ENCODE assay signal across 8 mouse cellular contexts in genomic region chr8:121905420-121905819, GRCm38 (mm10). TPM values are rescaled to one million over a fixed set of nuclear protein-coding genes. Genes with fewer than 3 reads are reported as not detected.
A peak's percentile ranks its signal among the peaks of the same experiment; 100 is the strongest.
DNase-seq lines count a peak whose midpoint lies in the region; ATAC-seq and TF ChIP-seq lines count a peak whose summit lies in the region.

No protein-coding gene starts in this region.

- ATAC-seq in heart, embryonic 12.5 days (ENCODE audit: insufficient number of reproducible peaks, low FRiP score): no peak

- no peak for TF ChIP-seq POLR2A in heart, adult 2 months (IDR thresholded peaks at IDR 0.05; ENCODE audit: insufficient read depth, low read depth, low read length)

- no peak for DNase-seq in heart, adult 2 months
- no peak for DNase-seq in ES-E14 (ENCODE audit: low read depth, low spot score)
- DNase-seq in hindbrain, embryonic 10.5 days (ENCODE audit: low spot score): no peak
- no peak for DNase-seq in midbrain, embryonic 10.5 days (ENCODE audit: low spot score)
- no peak for DNase-seq in right cerebral cortex, postnatal 25 days
- no peak for DNase-seq in retina, postnatal 1 day
- no peak for DNase-seq in adrenal gland, postnatal 25 days

- peaks cover 64% of the 10 kb centered on the region for H3K4me1 ChIP-seq in heart, embryonic 12.5 days (replicated peaks)
- H3K4me1 ChIP-seq in heart, adult 2 months (ENCODE audit: control insufficient read depth, insufficient read depth, low read length): peaks cover 4% of the 10 kb centered on the region
- H3K4me1 ChIP-seq in ES-E14 (ENCODE audit: control insufficient read depth in 2 of 2, insufficient read depth in 2 of 2, low read length in 2 of 2, poor library complexity in 1 of 2): peaks cover 12 to 36% of the 10 kb centered on the region in 2 experiments; a peak in 3 of 4 replicates
- peaks cover 77% of the 10 kb centered on the region for H3K4me1 ChIP-seq in hindbrain, embryonic 10.5 days (replicated peaks)
- peaks cover 85% of the 10 kb centered on the region for H3K4me1 ChIP-seq in midbrain, embryonic 10.5 days

- no peak overlapping the region for H3K27ac ChIP-seq in heart, embryonic 12.5 days (ENCODE audit: poor library complexity, severe bottlenecking)
- no peak overlapping the region for H3K27ac ChIP-seq in heart, adult 2 months
- H3K27ac ChIP-seq in ES-E14 (ENCODE audit: insufficient read depth, low read depth, low read length, poor library complexity, severe bottlenecking): no peak overlapping the region
- H3K27ac ChIP-seq in hindbrain, embryonic 10.5 days: no peak overlapping the region
- H3K27ac ChIP-seq in midbrain, embryonic 10.5 days (replicated peaks): peak overlapping the region; percentile 10; the same call in 1 of the 2 replicates

- 0 out of 2 replicates have a peak, but pooled peaks cover 3% of the 10 kb centered on the region for H3K27me3 ChIP-seq in heart, embryonic 12.5 days (replicated peaks)
- H3K27me3 ChIP-seq in heart, adult 2 months (ENCODE audit: control insufficient read depth, insufficient read depth, low read length): no peaks in the 10 kb centered on the region
- peaks cover 21% of the 10 kb centered on the region for H3K27me3 ChIP-seq in hindbrain, embryonic 10.5 days (ENCODE audit: insufficient read depth, poor library complexity, severe bottlenecking)
- H3K27me3 ChIP-seq in midbrain, embryonic 10.5 days (ENCODE audit: low read depth, poor library complexity, severe bottlenecking): peaks cover 18% of the 10 kb centered on the region

- no peak for TF ChIP-seq CTCF in heart, adult 2 months (IDR thresholded peaks at IDR 0.05)

- no peaks in the 10 kb centered on the region for H3K9me3 ChIP-seq in heart, embryonic 12.5 days (replicated peaks)
- no peaks in the 10 kb centered on the region for H3K9me3 ChIP-seq in ES-E14 (ENCODE audit: control insufficient read depth, insufficient read depth, low read depth, low read length)
- H3K9me3 ChIP-seq in hindbrain, embryonic 10.5 days: no peaks in the 10 kb centered on the region
- no peaks in the 10 kb centered on the region for H3K9me3 ChIP-seq in midbrain, embryonic 10.5 days (replicated peaks)

- 49% methylated on average over 1 of the region's 1 CpGs for WGBS in heart, embryonic 12.5 days
- 57% methylated on average over 1 of the region's 1 CpGs for WGBS in heart, adult 2 months
- 88% methylated on average over 1 of the region's 1 CpGs for WGBS in hindbrain, embryonic 10.5 days
- 69% methylated on average over 1 of the region's 1 CpGs for WGBS in midbrain, embryonic 10.5 days

- no peak for TF ChIP-seq EP300 in heart, adult 2 months (IDR thresholded peaks at IDR 0.05; ENCODE audit: insufficient read depth, low read depth, low read length)

- no peak overlapping the region for H3K9ac ChIP-seq in heart, embryonic 12.5 days
- no peak overlapping the region for H3K9ac ChIP-seq in heart, adult 2 months (ENCODE audit: low read depth, low read length)
- no peak overlapping the region for H3K9ac ChIP-seq in ES-E14 (ENCODE audit: insufficient read depth, low read depth, low read length, poor library complexity, severe bottlenecking)

- no peaks in the 10 kb centered on the region for H3K79me2 ChIP-seq in heart, adult 2 months (replicated peaks; ENCODE audit: control insufficient read depth, insufficient read depth, low read length)

- peak overlapping the region; percentile 99 for H3K4me2 ChIP-seq in heart, embryonic 12.5 days

- in situ Hi-C loops in ES-E14 (cut with MboI; ENCODE audit: low sequenced_read_pairs in 2 of 2, unreplicated experiment in 2 of 2): no loop called here

- intact Hi-C loops in heart, adult 2 months (cut with DNase I): no loop called here

- H3K36me3 ChIP-seq in heart, embryonic 12.5 days: no peaks in the 10 kb centered on the region
- no peaks in the 10 kb centered on the region for H3K36me3 ChIP-seq in heart, adult 2 months (ENCODE audit: control insufficient read depth, insufficient read depth, low read length)
- H3K36me3 ChIP-seq in ES-E14 (ENCODE audit: control insufficient read depth, insufficient read depth, low read length, poor library complexity, severe bottlenecking): peaks cover 35% of the 10 kb centered on the region
- no peaks in the 10 kb centered on the region for H3K36me3 ChIP-seq in hindbrain, embryonic 10.5 days
- H3K36me3 ChIP-seq in midbrain, embryonic 10.5 days: no peaks in the 10 kb centered on the region

- H3K4me3 ChIP-seq in heart, embryonic 12.5 days: peak overlapping the region; percentile 89
- H3K4me3 ChIP-seq in heart, adult 2 months: no peak overlapping the region
- H3K4me3 ChIP-seq in ES-E14 (ENCODE audit: insufficient read depth in 1 of 2, low read depth in 1 of 2, low read length in 2 of 2, poor library complexity in 1 of 2, severe bottlenecking in 1 of 2): peak overlapping the region; percentile 92 to 95
- peak overlapping the region; percentile 75 for H3K4me3 ChIP-seq in hindbrain, embryonic 10.5 days
- peak overlapping the region; percentile 77 for H3K4me3 ChIP-seq in midbrain, embryonic 10.5 days

TF ChIP-seq in ES-E14, 5 proteins besides CTCF, POLR2A, EP300 and RAD21:
- TF ChIP-seq ZNF384 (IDR thresholded peaks at IDR 0.05; ENCODE audit: low read depth, low read length) (no peak), CHD2 (IDR thresholded peaks at IDR 0.05; ENCODE audit: low read depth, low read length) (no peak), ZC3H11A (IDR thresholded peaks at IDR 0.05; ENCODE audit: borderline replicate concordance, low read depth, low read length) (no peak), MAFK (IDR thresholded peaks at IDR 0.05; ENCODE audit: insufficient read depth, low read depth, low read length) (no peak), HCFC1 (IDR thresholded peaks at IDR 0.05; ENCODE audit: borderline replicate concordance, insufficient read depth, low read length) (no peak)
TF ChIP-seq in ES-E14: peak in this region for 0.

RNA-seq across cellular contexts. Expression of gene Slc7a5, which starts 2.1 kb away (rescaled TPM):
- polyA plus RNA-seq in heart, embryonic 12.5 days (2016; fragmentation: Nextera tagmentation; extraction: Ambion mirVana): 22.3 and 24.6 TPM in 2 replicates
- 1 to 10 TPM; 3.1 to 4.6 TPM for total RNA-seq in heart, adult 2 months (2021)
- 5.0 and 5.2 TPM in 2 replicates for polyA plus RNA-seq in heart, adult 2 months (2012; rRNA removed)
- total RNA-seq in ES-E14 (2012; rRNA removed): 173 and 307 TPM in 2 replicates
- polyA plus RNA-seq in hindbrain, embryonic 10.5 days (2016; fragmentation: Nextera tagmentation; extraction: Ambion mirVana): 27.2 and 27.6 TPM in 2 replicates
- 29.3 and 32.7 TPM in 2 replicates for polyA plus RNA-seq in midbrain, embryonic 10.5 days (2016; fragmentation: Nextera tagmentation; extraction: Ambion mirVana)
- total RNA-seq in adrenal gland, postnatal 25 days (2021): 56.6 and 57.8 TPM in 2 replicates

RNA-seq across cellular contexts. Expression of gene Car5a, which starts 39.3 kb away (rescaled TPM):
- not detected in 2 replicates for polyA plus RNA-seq in heart, embryonic 12.5 days (2016; fragmentation: Nextera tagmentation; extraction: Ambion mirVana)
- not detected for total RNA-seq in heart, adult 2 months (2021)
- not detected in 2 replicates for polyA plus RNA-seq in heart, adult 2 months (2012; rRNA removed)
- total RNA-seq in ES-E14 (2012; rRNA removed): 0.18 and 0.37 TPM in 2 replicates
- 0.12 and 0.17 TPM in 2 replicates for polyA plus RNA-seq in hindbrain, embryonic 10.5 days (2016; fragmentation: Nextera tagmentation; extraction: Ambion mirVana)
- polyA plus RNA-seq in midbrain, embryonic 10.5 days (2016; fragmentation: Nextera tagmentation; extraction: Ambion mirVana): 0.27 and 0.30 TPM in 2 replicates
- 1.6 TPM in 1 of 2 replicates, not detected in the other for total RNA-seq in adrenal gland, postnatal 25 days (2021)

RNA-seq across cellular contexts. Expression of gene Banp, which starts 44.1 kb away (rescaled TPM):
- polyA plus RNA-seq in heart, embryonic 12.5 days (2016; fragmentation: Nextera tagmentation; extraction: Ambion mirVana): 28.4 and 31.8 TPM in 2 replicates
- 10 to 100 TPM; 13.1 to 26.9 TPM for total RNA-seq in heart, adult 2 months (2021)
- polyA plus RNA-seq in heart, adult 2 months (2012; rRNA removed): 17.9 and 32.1 TPM in 2 replicates
- 53.8 and 67.8 TPM in 2 replicates for total RNA-seq in ES-E14 (2012; rRNA removed)
- polyA plus RNA-seq in hindbrain, embryonic 10.5 days (2016; fragmentation: Nextera tagmentation; extraction: Ambion mirVana): 56.9 and 64.5 TPM in 2 replicates
- polyA plus RNA-seq in midbrain, embryonic 10.5 days (2016; fragmentation: Nextera tagmentation; extraction: Ambion mirVana): 53.2 and 64.6 TPM in 2 replicates
- 33.2 and 35.7 TPM in 2 replicates for total RNA-seq in adrenal gland, postnatal 25 days (2021)
